Mouse (Mus musculus) intestine, postnatal 0 days (tissue): ENCODE results near the gene Prkcb. TPM values are rescaled to one million over a fixed set of nuclear protein-coding genes. Genes with fewer than 3 reads are reported as not detected.

ENCODE experiments used
- ATAC-seq: fragments of 200-750 bp; cut with Nextera tagmentation; 2 replicates; pipeline ENCODE4 v1.8.0; 2017; ENCODE audit warnings: mild to moderate bottlenecking, moderate TSS enrichment, moderate library complexity
- H3K27ac ChIP-seq: fragments of 300-500 bp; sonication (generic); 2 replicates; pipeline ENCODE4 v1.5.1; 2014; ENCODE audit warnings: mild to moderate bottlenecking, low read depth, low read length, moderate library complexity
- H3K27me3 ChIP-seq: fragments of 300-500 bp; sonication (generic); replicated peaks from 2 replicates; pipeline ENCODE4 v1.6.1; 2014; ENCODE audit warnings: low read length, mixed read lengths; ENCODE audit not compliant: control insufficient read depth, insufficient read depth
- H3K36me3 ChIP-seq: fragments of 300-500 bp; sonication (generic); 2 replicates; pipeline ENCODE4 v1.6.1; 2014; ENCODE audit warnings: mild to moderate bottlenecking, moderate library complexity; ENCODE audit not compliant: control insufficient read depth, insufficient read depth
- H3K4me1 ChIP-seq: fragments of 300-500 bp; sonication (generic); replicated peaks from 2 replicates; pipeline ENCODE4 v1.6.1; 2014; ENCODE audit warnings: antibody characterized with exemption, low read length, mixed read lengths; ENCODE audit not compliant: control insufficient read depth, insufficient read depth
- H3K4me2 ChIP-seq: fragments of 300-500 bp; sonication (generic); replicated peaks from 2 replicates; pipeline ENCODE4 v1.6.1; 2014; ENCODE audit warnings: low read depth, mild to moderate bottlenecking, moderate library complexity
- H3K4me3 ChIP-seq: fragments of 300-500 bp; sonication (generic); 2 replicates; pipeline ENCODE4 v1.5.1; 2014; ENCODE audit warnings: low read depth, low read length
- H3K9ac ChIP-seq: fragments of 300-500 bp; sonication (generic); 2 replicates; pipeline ENCODE4 v1.6.1; 2014; ENCODE audit warnings: mild to moderate bottlenecking, low read depth, low read length
- H3K9me3 ChIP-seq: fragments of 300-500 bp; sonication (generic); 2 replicates; pipeline ENCODE4 v1.6.1; 2016; ENCODE audit warnings: mixed run types; ENCODE audit not compliant: control insufficient read depth
- CTCF ChIP-seq: sonication (generic); IDR thresholded peaks from 2 replicates; pipeline ENCODE4 v1.5.1; 2016; ENCODE audit warnings: low read depth, mild to moderate bottlenecking, control low read depth, antibody characterized with exemption, moderate library complexity
- WGBS: fragments of 180-500 bp; shearing (Covaris S2); extraction: QIAGEN DNeasy Blood & Tissue Kit; methylation state at CpG from one replicate; pipeline ENCODE4 v1.1.7; 2014; 5-methylcytosine and 5-hydroxymethylcytosine counted together
- polyA plus RNA-seq: library from polyadenylated mRNA; unstranded; fragments of >200 nt; fragmentation: Nextera tagmentation; extraction: Ambion mirVana; gene quantifications from 2 replicates; pipeline ENCODE4 v1.2.1, GENCODE M21; 2015

The Prkcb gene
- polyA plus RNA-seq, 1 experiment from 2014 or later: 4.7 TPM

DNA sequence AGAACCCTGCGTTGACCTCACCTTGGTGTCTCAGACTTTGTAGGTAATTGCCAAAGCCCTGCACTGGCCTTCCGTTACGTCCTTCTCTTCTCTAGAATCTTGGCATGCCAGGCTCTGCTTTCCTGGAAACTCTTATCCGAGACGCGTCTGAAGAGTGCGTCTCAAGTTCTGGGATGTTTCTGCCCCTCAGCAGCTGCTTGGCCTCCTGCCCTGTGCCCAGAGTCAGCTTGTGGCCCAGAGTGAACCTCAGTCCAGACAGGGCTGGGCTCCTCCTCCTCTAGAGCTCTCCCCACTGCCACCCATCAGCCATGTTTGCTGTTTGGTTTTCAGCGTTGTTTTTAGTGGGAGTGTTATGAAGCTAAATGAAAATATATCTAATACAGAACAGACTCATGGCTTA is 203.5 kb downstream of the Prkcb start:
- no peak for ATAC-seq
- 77% methylated on average over 8 of the region's 8 CpGs for WGBS
- H3K9ac ChIP-seq: no peak overlapping the region
- no peak overlapping the region for H3K27ac ChIP-seq
- H3K4me2 ChIP-seq: no peak overlapping the region
- no peak for TF ChIP-seq CTCF
- no peaks in the 10 kb centered on the region for H3K4me1 ChIP-seq
- no peak overlapping the region for H3K4me3 ChIP-seq
- H3K27me3 ChIP-seq: no peaks in the 10 kb centered on the region
- H3K9me3 ChIP-seq: no peaks in the 10 kb centered on the region
- no peaks in the 10 kb centered on the region for H3K36me3 ChIP-seq

DNA sequence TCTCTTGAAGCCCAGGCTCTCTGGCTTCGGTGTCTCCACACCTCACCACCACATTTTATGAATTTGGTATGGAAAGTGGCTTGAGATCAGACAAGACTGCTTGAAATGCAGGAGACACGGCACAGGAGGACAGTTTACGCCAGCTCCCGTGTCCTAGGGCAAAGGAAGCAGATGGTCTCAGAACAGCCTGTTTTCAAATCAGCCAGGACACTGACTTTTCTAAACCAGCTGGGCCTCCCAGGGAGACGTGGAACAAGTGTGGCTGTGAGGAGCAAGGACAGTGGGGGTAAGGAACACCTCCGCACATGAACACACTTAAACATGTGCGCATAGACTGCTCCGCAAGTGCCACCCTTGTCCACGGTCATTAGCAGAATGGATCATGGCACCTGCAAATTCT is 204.4 kb downstream of the Prkcb start:
- no peak for ATAC-seq
- no peaks in the 10 kb centered on the region for H3K27me3 ChIP-seq
- 82% methylated on average over 9 of the region's 9 CpGs for WGBS

DNA sequence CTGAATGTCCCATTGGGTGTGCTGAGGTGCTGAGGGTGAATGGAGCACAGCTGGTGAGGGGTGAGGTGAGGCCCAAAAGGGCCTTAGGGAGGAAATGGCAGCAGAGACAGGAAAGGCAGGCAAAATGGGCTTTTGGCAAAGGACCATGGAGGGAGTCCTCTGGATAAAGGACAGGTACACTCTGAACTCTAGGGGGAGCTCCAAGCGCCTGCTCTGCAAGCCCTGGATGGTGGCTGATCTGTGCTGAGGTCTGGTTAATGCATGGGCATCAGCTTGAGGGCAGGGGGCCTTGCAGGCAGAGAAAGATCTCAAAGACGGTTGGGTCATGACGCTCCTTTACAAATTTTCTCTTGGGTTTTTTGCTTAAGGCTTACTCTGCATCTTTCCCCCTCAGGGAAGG is 205.5 kb downstream of the Prkcb start:
- H3K36me3 ChIP-seq: no peaks in the 10 kb centered on the region
- H3K9ac ChIP-seq: no peak overlapping the region
- WGBS: 24% methylated on average over 3 of the region's 3 CpGs
- TF ChIP-seq CTCF: peak; percentile 71
- H3K27ac ChIP-seq: no peak overlapping the region
- no peaks in the 10 kb centered on the region for H3K27me3 ChIP-seq
- no peak overlapping the region for H3K4me2 ChIP-seq
- H3K9me3 ChIP-seq: no peaks in the 10 kb centered on the region
- ATAC-seq: no peak
- no peaks in the 10 kb centered on the region for H3K4me1 ChIP-seq
- H3K4me3 ChIP-seq: no peak overlapping the region

More for the DNA sequence above, 204.4 kb downstream of the Prkcb start:
- no peak overlapping the region for H3K4me2 ChIP-seq
- no peaks in the 10 kb centered on the region for H3K36me3 ChIP-seq
- no peak overlapping the region for H3K4me3 ChIP-seq
- TF ChIP-seq CTCF: no peak
- H3K27ac ChIP-seq: no peak overlapping the region
- no peaks in the 10 kb centered on the region for H3K4me1 ChIP-seq
- H3K9me3 ChIP-seq: no peaks in the 10 kb centered on the region
- H3K9ac ChIP-seq: no peak overlapping the region

DNA sequence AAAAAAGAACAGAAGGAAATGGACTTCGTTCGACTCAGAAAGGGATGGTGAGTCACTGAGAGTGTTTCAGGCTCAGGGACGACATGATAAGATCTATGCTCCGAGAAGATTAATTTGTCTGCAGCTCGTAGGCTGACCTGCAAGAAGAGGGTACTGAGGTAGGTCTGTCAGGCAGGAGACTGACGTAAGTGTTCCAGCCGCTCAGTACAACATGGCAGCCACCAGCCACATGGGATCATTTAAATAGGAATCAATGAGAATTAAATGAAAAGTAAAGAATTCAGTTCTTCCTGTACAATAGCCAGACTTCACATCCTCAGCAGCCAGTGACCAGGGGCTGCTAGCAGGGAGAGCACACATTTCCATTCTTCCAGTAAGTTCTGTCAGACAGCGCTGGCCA is 209.0 kb downstream of the Prkcb start:
- no peaks in the 10 kb centered on the region for H3K36me3 ChIP-seq
- no peak overlapping the region for H3K9ac ChIP-seq
- H3K27ac ChIP-seq: no peak overlapping the region
- 61% methylated on average over 8 of the region's 8 CpGs for WGBS
- no peaks in the 10 kb centered on the region for H3K4me1 ChIP-seq
- H3K27me3 ChIP-seq: no peaks in the 10 kb centered on the region
- no peak for TF ChIP-seq CTCF
- no peak for ATAC-seq
- H3K4me3 ChIP-seq: no peak overlapping the region
- H3K4me2 ChIP-seq: no peak overlapping the region
- H3K9me3 ChIP-seq: no peaks in the 10 kb centered on the region

DNA sequence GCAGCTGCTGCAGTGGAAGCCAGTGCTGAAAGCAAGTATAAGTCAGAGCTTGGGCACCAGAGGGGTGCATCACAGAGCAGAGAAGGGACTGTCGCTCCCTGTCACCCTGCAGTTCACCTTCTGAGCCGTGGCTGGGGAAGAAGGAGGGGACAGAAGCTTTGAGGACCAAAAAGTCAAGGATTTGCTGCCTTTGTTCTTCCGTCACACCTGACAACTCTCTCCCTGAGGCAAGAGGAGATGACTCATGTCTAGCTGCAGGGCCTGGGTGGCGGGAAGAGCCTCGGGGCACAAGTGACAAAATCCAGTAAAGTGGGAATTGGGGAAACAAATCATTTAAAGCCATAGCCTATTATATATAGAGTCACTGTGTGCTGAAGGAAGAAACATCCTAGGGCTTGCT is 209.9 kb downstream of the Prkcb start:
- H3K4me3 ChIP-seq: no peak overlapping the region
- H3K9ac ChIP-seq: no peak overlapping the region
- no peaks in the 10 kb centered on the region for H3K27me3 ChIP-seq
- no peak for TF ChIP-seq CTCF
- H3K4me2 ChIP-seq: no peak overlapping the region
- no peak overlapping the region for H3K27ac ChIP-seq
- WGBS: 41% methylated on average over 5 of the region's 5 CpGs
- no peak for ATAC-seq
- no peaks in the 10 kb centered on the region for H3K36me3 ChIP-seq
- no peaks in the 10 kb centered on the region for H3K9me3 ChIP-seq
- no peaks in the 10 kb centered on the region for H3K4me1 ChIP-seq

DNA sequence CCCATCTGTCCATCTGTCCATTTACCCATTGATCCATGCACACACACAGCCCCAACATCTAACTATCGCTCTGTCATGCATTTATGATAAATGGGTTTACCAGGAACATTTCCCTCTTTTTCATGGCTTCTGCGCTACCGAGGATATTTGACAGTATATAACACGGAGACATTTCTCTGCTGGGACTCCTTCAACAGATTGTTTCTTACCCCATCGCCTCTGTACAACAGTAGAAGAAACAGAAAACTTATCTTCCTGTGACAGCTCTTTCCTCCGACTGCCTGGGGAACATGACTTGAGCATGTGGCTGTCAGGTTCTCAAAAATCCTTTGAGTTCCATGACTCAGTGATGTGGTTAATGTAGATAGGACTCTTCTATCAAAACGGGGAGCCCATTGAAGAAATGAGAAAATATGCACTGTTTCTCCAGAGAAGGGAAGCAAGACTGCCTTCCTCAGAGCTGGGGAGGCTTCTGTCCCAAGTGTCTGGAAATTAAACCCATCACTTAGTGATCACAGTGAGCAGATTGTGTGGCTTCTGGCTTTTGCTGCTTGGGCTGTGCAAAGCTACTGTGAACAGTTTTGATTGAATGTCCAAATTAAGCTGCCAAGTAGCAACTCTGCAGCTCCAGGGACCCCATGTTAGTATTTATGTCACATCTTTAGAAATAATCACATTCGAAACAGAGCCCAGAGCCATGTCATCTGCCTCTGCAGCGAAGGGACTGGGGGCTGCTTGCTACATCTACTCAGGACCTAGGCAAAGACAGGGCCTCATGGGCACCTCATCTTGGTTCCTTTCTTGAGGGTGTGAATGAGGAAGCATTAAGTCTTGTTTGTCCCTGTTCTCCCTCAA is 211.4 kb downstream of the Prkcb start:
- Histone ChIP-seq H3K36me3 (no peaks in the 10 kb centered on the region), H3K4me2 (no peak overlapping the region), H3K4me1 (no peaks in the 10 kb centered on the region), H3K9me3 (no peaks in the 10 kb centered on the region), H3K9ac (no peak overlapping the region), H3K4me3 (no peak overlapping the region), H3K27ac (no peak overlapping the region), H3K27me3 (no peaks in the 10 kb centered on the region)
- no peak for TF ChIP-seq CTCF
- ATAC-seq: no peak
- WGBS: 79% methylated on average over 9 of the region's 9 CpGs
